Mouse (Mus musculus): ENCODE results near the gene Vps11. TPM values are rescaled to one million over a fixed set of nuclear protein-coding genes. Genes with fewer than 3 reads are reported as not detected.
"Not testable (repeated sequence)": the region's sequence is repeated elsewhere in the genome, so short reads cannot be mapped to it uniquely, and the experiment has no call there.

Vps11 gene
- polyA plus RNA-seq, 1 experiment from 2014 or later: 39.2 TPM

DNA sequence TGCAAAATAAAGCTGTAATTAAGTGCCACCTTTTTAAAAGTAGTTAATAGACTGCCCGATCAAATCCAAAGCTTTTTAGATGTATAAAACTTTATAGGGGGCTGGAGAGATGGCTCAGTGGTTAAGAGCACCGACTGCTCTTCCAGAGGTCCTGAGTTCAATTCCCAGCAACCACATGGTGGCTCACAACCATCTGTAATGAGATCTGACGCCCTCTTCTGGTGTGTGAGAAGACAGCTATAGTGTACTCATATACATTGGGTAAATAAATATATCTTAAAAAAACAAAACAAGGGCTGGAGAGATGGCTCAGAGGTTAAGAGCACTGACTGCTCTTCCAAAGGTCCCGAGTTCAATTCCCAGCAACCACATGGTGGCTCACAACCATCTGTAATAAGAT, 461 bp upstream of the Vps11 start:
- H3K4me1 ChIP-seq (replicated peaks); H3K9me3 ChIP-seq; H3K27me3 ChIP-seq: not testable (repeated sequence)
- Histone ChIP-seq H3K4me3 (peak overlapping the region; percentile 97), H3K9ac (peak overlapping the region; percentile 88), H3K4me2 (peak overlapping the region; percentile 88), H3K27ac (replicated peaks) (peak overlapping the region; percentile 81), H3K36me3 (peaks cover 28% of the 10 kb centered on the region)
- ATAC-seq (ENCODE audit: low read depth): peak; percentile 36; the same call in 1 of the 2 replicates
- 45% methylated on average over 4 of the region's 4 CpGs for WGBS

DNA sequence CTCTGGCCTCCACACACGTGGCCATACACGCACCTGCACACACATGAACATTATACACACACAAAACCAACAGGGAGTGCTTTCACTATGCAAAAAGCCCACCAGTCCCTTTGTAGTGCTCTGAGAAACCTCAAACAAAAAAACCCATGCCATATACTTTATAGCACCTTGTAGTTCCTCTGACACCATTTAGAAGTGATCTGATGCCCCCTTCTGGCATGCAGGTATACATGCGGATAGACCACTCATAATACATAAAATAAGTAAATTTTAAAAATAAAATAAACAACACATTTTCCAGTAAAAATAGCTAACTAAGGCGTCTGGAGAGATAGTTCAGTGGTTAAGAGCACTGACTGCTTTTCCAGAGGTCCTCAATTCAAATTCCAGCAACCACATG, 4.3 kb downstream of the Vps11 start:
- Histone ChIP-seq H3K9ac (no peak overlapping the region), H3K27me3 (no peaks in the 10 kb centered on the region), H3K36me3 (peaks cover 75% of the 10 kb centered on the region), H3K4me2 (no peak overlapping the region), H3K27ac (replicated peaks) (no peak overlapping the region), H3K4me3 (no peak overlapping the region), H3K4me1 (replicated peaks) (peaks cover 9% of the 10 kb centered on the region), H3K9me3 (no peaks in the 10 kb centered on the region)
- WGBS: 73% methylated on average over 4 of the region's 4 CpGs
- no peak for ATAC-seq (ENCODE audit: low read depth)

DNA sequence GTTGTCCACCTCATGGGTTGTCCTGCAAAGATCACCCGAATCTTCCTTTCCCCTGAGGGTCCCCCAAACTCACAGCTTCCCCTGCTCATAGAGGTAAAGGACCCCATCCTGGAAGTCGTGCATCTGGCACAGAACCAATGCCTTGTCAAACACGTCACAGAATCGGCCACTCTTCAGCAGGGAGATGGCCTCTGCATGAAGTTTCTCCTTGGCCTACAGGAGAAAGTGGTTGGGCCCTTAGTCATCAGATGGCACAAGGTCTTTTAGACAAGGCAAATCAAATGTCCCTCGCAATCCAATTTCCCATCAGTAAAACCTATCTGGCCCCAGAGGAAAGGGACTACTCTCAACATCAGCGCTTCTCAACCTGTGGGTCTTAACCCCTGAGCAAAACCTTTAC, 8.3 kb downstream of the Vps11 start:
- Histone ChIP-seq H3K27ac (replicated peaks) (no peak overlapping the region), H3K36me3 (peaks cover 99% of the 10 kb centered on the region), H3K9ac (no peak overlapping the region), H3K4me2 (no peak overlapping the region), H3K4me1 (replicated peaks) (no peaks in the 10 kb centered on the region), H3K9me3 (no peaks in the 10 kb centered on the region), H3K27me3 (no peaks in the 10 kb centered on the region), H3K4me3 (no peak overlapping the region)
- no peak for ATAC-seq (ENCODE audit: low read depth)
- 90% methylated on average over 6 of the region's 6 CpGs for WGBS

DNA sequence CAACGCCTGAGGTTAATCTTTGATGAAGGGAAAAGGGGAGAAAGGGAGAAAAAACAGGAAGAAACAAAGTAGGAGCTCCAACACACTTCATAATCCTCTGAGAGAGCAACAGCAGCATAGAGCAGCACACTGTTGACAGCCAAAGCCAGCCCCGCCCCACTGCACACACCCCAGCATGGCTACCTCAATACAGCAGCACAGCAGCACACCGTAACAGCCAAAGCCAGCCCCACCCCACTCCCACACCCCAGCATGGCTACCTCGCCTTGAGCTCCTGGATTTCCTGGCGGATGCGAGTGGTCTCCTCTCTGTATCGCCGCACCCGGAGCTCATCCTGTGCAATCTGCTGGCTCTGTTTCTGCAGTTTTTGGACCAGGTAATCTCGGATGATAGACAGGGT, 9.1 kb downstream of the Vps11 start:
- peaks cover 99% of the 10 kb centered on the region for H3K36me3 ChIP-seq
- no peak overlapping the region for H3K27ac ChIP-seq (replicated peaks)
- no peak overlapping the region for H3K4me3 ChIP-seq
- H3K9ac ChIP-seq: no peak overlapping the region
- H3K4me2 ChIP-seq: no peak overlapping the region
- ATAC-seq (ENCODE audit: low read depth): no peak
- H3K9me3 ChIP-seq: no peaks in the 10 kb centered on the region
- no peaks in the 10 kb centered on the region for H3K4me1 ChIP-seq (replicated peaks)
- H3K27me3 ChIP-seq: no peaks in the 10 kb centered on the region
- 92% methylated on average over 10 of the region's 10 CpGs for WGBS

DNA sequence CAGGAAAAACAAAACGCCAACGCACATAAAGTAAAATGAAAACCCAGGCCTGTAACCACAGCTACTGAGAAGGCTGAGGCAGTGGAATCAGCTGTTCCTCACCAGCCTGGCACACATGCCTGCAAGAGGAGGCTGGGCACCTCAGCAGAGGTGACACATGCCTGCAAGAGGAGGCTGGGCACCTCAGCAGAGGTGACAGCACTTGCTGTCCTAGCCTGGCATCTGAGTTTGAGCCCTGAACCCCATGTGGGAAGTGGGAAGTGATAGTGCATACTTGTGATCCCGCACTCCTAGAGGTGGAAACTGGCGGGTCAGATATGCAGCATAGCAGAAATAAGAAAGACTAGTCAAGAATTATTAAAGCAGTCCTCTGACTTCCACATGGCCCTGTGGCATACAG, 10.1 kb downstream of the Vps11 start:
- H3K9me3 ChIP-seq: no peaks in the 10 kb centered on the region
- H3K4me3 ChIP-seq: no peak overlapping the region
- no peak overlapping the region for H3K9ac ChIP-seq
- WGBS: 94% methylated on average over 4 of the region's 4 CpGs
- no peak overlapping the region for H3K27ac ChIP-seq (replicated peaks)
- ATAC-seq (ENCODE audit: low read depth): no peak
- H3K4me1 ChIP-seq (replicated peaks): no peaks in the 10 kb centered on the region
- H3K36me3 ChIP-seq: peaks cover 99% of the 10 kb centered on the region
- H3K4me2 ChIP-seq: no peak overlapping the region
- no peaks in the 10 kb centered on the region for H3K27me3 ChIP-seq

DNA sequence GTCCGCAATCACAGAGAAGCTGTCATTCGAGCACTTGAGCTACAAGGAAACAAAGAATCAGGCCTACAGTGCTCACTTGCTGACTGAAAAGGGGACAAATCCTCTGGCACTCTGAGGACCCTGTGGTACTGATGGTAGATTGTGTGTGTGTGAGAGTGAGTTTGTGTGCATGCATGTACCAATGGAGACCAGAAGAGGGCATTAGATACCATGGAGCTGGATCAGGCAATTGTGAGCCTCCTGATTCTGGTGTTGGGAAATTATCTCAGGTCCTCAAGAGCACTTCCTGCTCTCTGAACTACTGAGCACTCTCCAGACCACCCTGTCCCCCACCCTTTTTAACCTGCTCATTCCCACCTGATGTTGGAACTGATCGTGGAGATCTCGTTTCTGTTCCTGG, 12.9 kb downstream of the Vps11 start:
- 99% methylated on average over 4 of the region's 4 CpGs for WGBS
- ATAC-seq (ENCODE audit: low read depth): no peak
- Histone ChIP-seq H3K4me3 (no peak overlapping the region), H3K27me3 (no peaks in the 10 kb centered on the region), H3K9ac (no peak overlapping the region), H3K36me3 (peaks cover 78% of the 10 kb centered on the region), H3K27ac (replicated peaks) (no peak overlapping the region), H3K4me2 (no peak overlapping the region), H3K4me1 (replicated peaks) (0 out of 2 replicates have a peak, but pooled peaks cover 4% of the 10 kb centered on the region), H3K9me3 (no peaks in the 10 kb centered on the region)

DNA sequence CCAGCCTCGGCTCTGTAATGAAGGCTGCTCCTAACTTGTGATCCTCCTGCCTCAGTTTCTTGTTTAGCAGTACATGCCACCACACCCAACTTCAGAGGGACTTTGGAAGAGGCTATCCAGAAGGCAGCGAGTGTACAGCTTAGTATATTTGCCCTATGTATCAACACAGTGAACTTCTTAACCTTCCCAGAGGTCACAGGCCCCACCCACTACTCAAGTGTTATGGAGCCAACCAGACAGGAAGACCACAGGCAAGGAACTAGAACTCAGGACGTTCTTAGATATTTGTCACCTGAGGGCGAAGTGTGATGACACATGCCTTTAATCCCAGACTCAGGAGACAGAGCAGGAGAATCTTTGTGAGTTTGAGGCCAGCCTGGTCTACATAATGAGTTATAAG, 13.8 kb downstream of the Vps11 start:
- Histone ChIP-seq H3K4me1 (replicated peaks) (peaks cover 13% of the 10 kb centered on the region), H3K36me3 (peaks cover 68% of the 10 kb centered on the region), H3K4me2 (no peak overlapping the region), H3K9ac (no peak overlapping the region), H3K9me3 (no peaks in the 10 kb centered on the region), H3K4me3 (no peak overlapping the region), H3K27me3 (no peaks in the 10 kb centered on the region), H3K27ac (replicated peaks) (no peak overlapping the region)
- no peak for ATAC-seq (ENCODE audit: low read depth)
- 89% methylated on average over 4 of the region's 4 CpGs for WGBS

DNA sequence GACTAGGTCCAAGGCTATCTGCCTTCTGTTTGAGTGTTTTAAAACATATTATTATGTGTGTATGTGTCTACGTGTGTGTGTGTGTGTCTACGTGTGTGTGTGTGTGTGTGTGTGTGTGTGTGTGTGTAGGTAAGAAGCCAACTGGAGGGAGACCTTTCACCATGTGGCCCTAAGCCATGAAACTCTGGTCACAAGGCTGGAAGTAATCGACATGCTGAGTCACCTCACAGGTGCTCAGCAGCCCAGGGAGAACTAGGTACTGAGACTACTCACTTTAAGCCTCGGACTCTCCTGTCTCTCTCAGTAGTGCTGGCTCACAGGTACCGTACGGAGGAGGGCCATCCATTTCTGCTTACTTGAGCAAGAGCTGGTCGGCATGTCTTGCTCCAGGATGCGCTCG, 14.3 kb downstream of the Vps11 start:
- Histone ChIP-seq H3K27ac (replicated peaks) (no peak overlapping the region), H3K9ac (no peak overlapping the region), H3K4me1 (replicated peaks) (peaks cover 16% of the 10 kb centered on the region), H3K27me3 (no peaks in the 10 kb centered on the region), H3K36me3 (peaks cover 64% of the 10 kb centered on the region), H3K9me3 (no peaks in the 10 kb centered on the region), H3K4me3 (no peak overlapping the region), H3K4me2 (no peak overlapping the region)
- no peak for ATAC-seq (ENCODE audit: low read depth)
- 95% methylated on average over 9 of the region's 9 CpGs for WGBS

DNA sequence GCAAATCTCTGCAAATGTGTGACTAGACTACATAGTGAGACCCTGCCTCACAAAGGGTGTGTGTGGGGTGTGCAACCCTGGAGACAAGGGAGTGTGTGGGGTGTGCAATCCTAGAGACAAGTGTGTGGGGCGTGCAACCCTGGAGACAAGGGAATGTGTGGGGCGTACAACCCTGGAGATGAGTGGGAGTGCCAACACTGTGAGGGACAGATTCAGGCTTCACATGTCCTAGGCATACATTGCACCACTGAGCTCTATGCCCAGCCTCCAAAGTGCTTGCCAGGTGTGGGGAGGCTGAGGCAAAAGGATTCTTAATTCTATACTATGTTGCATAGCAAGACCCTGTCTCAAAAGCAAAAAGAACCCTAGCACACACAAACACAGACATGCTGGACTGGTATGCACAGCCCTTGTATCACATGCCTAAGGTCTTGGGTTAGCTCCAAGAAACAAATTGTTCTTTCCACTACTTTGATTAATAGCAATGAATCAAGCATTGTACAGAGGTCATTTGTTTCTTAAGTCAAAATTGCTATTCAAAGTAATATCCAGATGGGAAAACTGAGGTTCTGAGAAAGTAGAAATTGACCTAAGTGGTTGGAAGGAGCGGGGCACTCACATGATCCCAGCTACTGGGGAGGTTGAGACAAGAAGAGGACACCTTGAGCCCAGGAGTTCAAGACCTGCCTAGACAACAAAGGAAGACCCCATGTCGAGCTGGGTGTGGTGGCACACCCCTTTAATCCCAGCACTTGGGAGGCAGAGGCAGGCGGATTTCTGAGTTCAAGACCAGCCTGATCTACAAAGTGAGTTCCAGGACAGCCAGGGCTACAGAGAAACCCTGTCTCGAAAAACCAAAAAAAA, 15.7 kb downstream of the Vps11 start:
- 91% methylated on average over 6 of the region's 6 CpGs for WGBS
- no peak overlapping the region for H3K9ac ChIP-seq
- H3K36me3 ChIP-seq: peaks cover 58% of the 10 kb centered on the region
- H3K4me3 ChIP-seq: no peak overlapping the region
- no peak overlapping the region for H3K27ac ChIP-seq (replicated peaks)
- H3K4me2 ChIP-seq: no peak overlapping the region
- ATAC-seq (ENCODE audit: low read depth): no peak
- H3K27me3 ChIP-seq: no peaks in the 10 kb centered on the region
- peaks cover 16% of the 10 kb centered on the region for H3K4me1 ChIP-seq (replicated peaks)
- H3K9me3 ChIP-seq: no peaks in the 10 kb centered on the region

DNA sequence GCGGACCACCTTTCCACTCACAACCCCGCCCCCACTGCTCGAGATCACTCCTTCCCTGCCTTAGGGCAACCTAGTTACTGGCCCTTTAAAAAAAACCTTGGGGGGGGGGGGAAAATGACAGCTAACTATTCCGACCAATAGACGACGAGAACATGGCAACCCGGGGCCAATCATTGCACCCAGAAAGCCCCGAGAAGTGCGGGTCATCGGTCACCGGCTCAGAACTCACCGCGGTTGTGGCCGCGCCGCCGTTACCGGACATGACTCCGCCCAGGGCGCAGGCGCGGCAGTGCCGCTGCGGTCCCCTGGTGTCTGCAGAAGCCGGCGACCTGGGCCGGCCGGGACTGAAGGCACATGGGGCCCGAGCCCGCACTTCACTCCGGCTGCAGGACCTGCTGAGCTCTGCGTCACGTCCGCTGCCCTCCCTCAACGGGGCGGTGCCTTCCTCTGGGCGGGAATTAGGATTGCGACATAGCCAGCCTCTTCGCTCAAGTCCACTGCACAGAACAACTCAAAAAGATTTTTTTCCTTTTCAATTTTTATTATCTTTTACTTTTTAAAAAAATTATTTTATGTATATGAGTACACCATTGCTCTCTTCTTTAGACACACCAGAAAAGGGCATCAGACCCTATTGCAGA, 17.6 kb downstream of the Vps11 start, which contains the start of gene Hmbs:
Gene Hmbs, minus strand, starts transcription at position 448 of the 641 bp plus-strand sequence.
- WGBS: under 1% methylated on average over 39 of the region's 39 CpGs

DNA sequence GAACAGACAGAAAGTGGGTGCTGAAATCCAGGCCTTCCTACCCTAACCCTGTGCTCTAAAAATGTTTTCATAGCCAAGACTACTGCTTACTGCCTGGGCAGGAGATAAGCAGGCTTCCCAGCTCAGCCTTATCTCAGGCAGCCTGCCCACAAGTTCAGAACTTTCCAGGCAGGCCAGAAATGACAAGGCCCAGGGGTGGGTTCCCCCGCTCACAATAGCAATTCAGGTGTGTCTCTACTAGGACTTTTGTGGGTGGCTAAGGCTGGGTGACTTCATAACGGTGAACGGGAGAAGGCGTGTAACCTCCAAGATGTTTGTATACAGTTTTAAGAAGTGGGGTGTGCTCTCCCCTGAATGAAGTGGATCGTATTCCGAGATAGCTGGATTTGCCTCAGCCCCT, 18.2 kb downstream of the Vps11 start:
- peak; percentile 17; the same call in 1 of the 2 replicates for ATAC-seq (ENCODE audit: low read depth)
- H3K36me3 ChIP-seq: peaks cover 50% of the 10 kb centered on the region
- peak overlapping the region; percentile 83 for H3K9ac ChIP-seq
- 15% methylated on average over 6 of the region's 6 CpGs for WGBS
- peak overlapping the region; percentile 77 for H3K4me2 ChIP-seq
- H3K27ac ChIP-seq (replicated peaks): peak overlapping the region; percentile 98
- H3K4me3 ChIP-seq: peak overlapping the region; percentile 79
- no peaks in the 10 kb centered on the region for H3K9me3 ChIP-seq
- peaks cover 16% of the 10 kb centered on the region for H3K4me1 ChIP-seq (replicated peaks)
- H3K27me3 ChIP-seq: no peaks in the 10 kb centered on the region

More for the DNA sequence above, 17.6 kb downstream of the Vps11 start, which contains the start of gene Hmbs:
- ATAC-seq (ENCODE audit: low read depth): peak; percentile 96
- Histone ChIP-seq H3K27ac (replicated peaks) (peak within 1 kb of the TSS; percentile 98), H3K36me3 (peaks cover 52% of the 10 kb centered on the region), H3K4me3 (peak within 1 kb of the TSS; percentile 79), H3K9ac (peak within 1 kb of the TSS; percentile 83), H3K4me2 (peak within 1 kb of the TSS; percentile 77), H3K27me3 (no peaks in the 10 kb centered on the region), H3K9me3 (no peaks in the 10 kb centered on the region), H3K4me1 (replicated peaks) (peaks cover 16% of the 10 kb centered on the region)

DNA sequence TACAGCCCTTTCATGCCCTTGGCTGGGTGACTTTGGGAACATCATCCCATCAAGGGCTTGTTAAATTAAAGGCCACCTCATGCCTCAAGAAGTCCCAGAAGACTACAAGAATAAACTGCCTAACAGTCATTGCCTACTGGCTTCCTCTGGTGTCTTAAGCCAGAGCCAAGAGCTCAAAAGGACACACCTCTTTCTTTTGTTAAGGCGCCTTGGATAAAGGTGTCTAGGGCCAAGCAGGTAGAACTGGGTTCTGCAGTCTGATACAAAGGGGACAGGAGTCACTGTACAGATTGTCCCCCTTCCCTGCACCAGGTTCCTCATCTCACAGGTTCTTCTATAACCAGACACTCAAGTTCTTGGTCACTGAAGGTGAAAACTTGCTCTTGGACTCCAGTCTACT, 18.9 kb downstream of the Vps11 start:
- H3K4me3 ChIP-seq: 0 out of 2 replicates have a peak overlapping the region, but pooled peaks have one; percentile 79

More for the DNA sequence above, 18.9 kb downstream of the Vps11 start:
- Histone ChIP-seq H3K27ac (replicated peaks) (no peak overlapping the region), H3K4me1 (replicated peaks) (peaks cover 21% of the 10 kb centered on the region), H3K4me2 (peak overlapping the region; percentile 77), H3K9me3 (no peaks in the 10 kb centered on the region), H3K27me3 (no peaks in the 10 kb centered on the region), H3K36me3 (peaks cover 47% of the 10 kb centered on the region), H3K9ac (peak overlapping the region; percentile 83; the same call in 1 of the 2 replicates)
- ATAC-seq (ENCODE audit: low read depth): no peak
- WGBS: 100% methylated on average over 1 of the region's 1 CpGs
